Mouse (Mus musculus) embryonic facial prominence, embryonic 14.5 days (tissue): Measurements from ENCODE around the gene Peg3. TPM values are rescaled to one million over a fixed set of nuclear protein-coding genes. Genes with fewer than 3 reads are reported as not detected.

Experiments used
- ATAC-seq: fragments of 200-750 bp; cut with Nextera tagmentation; 2 replicates; pipeline ENCODE4 v1.8.0; 2017; ENCODE audit warnings: low read depth, moderate number of reproducible peaks, moderate TSS enrichment
- DNase-seq: peaks from one replicate; pipeline ENCODE4 v3.0.0-alpha.2; 2015; ENCODE audit warnings: low spot score
- H3K27ac ChIP-seq: fragments of 300-500 bp; sonication (generic); replicated peaks from 2 replicates; pipeline ENCODE4 v1.5.1; 2014; ENCODE audit warnings: low read depth, mild to moderate bottlenecking, low read length, moderate library complexity
- H3K27me3 ChIP-seq: fragments of 300-500 bp; sonication (generic); replicated peaks from 2 replicates; pipeline ENCODE4 v1.6.1; 2014; ENCODE audit warnings: low read length; ENCODE audit not compliant: control insufficient read depth, insufficient read depth
- H3K36me3 ChIP-seq: fragments of 300-500 bp; sonication (generic); 2 replicates; pipeline ENCODE4 v1.6.1; 2014; ENCODE audit warnings: low read length, mixed read lengths; ENCODE audit not compliant: control insufficient read depth, insufficient read depth
- H3K4me1 ChIP-seq: fragments of 300-500 bp; sonication (generic); 2 replicates; pipeline ENCODE4 v1.6.1; 2014; ENCODE audit warnings: antibody characterized with exemption, low read length; ENCODE audit not compliant: control insufficient read depth, insufficient read depth
- H3K4me2 ChIP-seq: fragments of 300-500 bp; sonication (generic); 2 replicates; pipeline ENCODE4 v1.6.1; 2014; ENCODE audit warnings: low read depth, mild to moderate bottlenecking, low read length, moderate library complexity, mixed read lengths
- H3K4me3 ChIP-seq: fragments of 300-500 bp; sonication (generic); 2 replicates; pipeline ENCODE4 v1.5.1; 2014; ENCODE audit warnings: low read depth, mild to moderate bottlenecking, low read length
- H3K9ac ChIP-seq: fragments of 300-500 bp; sonication (generic); 2 replicates; pipeline ENCODE4 v1.6.1; 2014; ENCODE audit warnings: low read depth, mild to moderate bottlenecking, low read length, moderate library complexity, mixed read lengths
- H3K9me3 ChIP-seq: fragments of 300-500 bp; sonication (generic); 2 replicates; pipeline ENCODE4 v1.6.1; 2016; ENCODE audit warnings: low read length; ENCODE audit not compliant: control insufficient read depth
- WGBS: fragments of 180-500 bp; shearing (Covaris S2); extraction: QIAGEN DNeasy Blood & Tissue Kit; methylation state at CpG from one replicate; pipeline ENCODE4 v1.1.7; 2014; 5-methylcytosine and 5-hydroxymethylcytosine counted together
- polyA plus RNA-seq: library from polyadenylated mRNA; unstranded; fragments of >200 nt; fragmentation: Nextera tagmentation; extraction: Ambion mirVana; gene quantifications from 2 replicates; pipeline ENCODE4 v1.2.1, GENCODE M21; 2014

Peg3 gene
- polyA plus RNA-seq, 1 experiment from 2014 or later, result 356 TPM

- no peak for DNase-seq
- no peak overlapping the region for H3K9ac ChIP-seq
- 22% methylated on average over 6 of the region's 6 CpGs for WGBS
- no peak overlapping the region for H3K27ac ChIP-seq
- H3K27me3 ChIP-seq, result no peaks in the 10 kb centered on the region
- no peak overlapping the region for H3K4me3 ChIP-seq
- H3K36me3 ChIP-seq, result no peaks in the 10 kb centered on the region
- no peaks in the 10 kb centered on the region for H3K9me3 ChIP-seq
- no peak overlapping the region for H3K4me2 ChIP-seq
- peaks cover 1% of the 10 kb centered on the region; the same call in 1 of the 2 replicates for H3K4me1 ChIP-seq
- no peak for ATAC-seq
These were observed 29.9 kb upstream of the Peg3 start for GRCm38 (mm10) chr7:6760170-6760569.

DNA sequence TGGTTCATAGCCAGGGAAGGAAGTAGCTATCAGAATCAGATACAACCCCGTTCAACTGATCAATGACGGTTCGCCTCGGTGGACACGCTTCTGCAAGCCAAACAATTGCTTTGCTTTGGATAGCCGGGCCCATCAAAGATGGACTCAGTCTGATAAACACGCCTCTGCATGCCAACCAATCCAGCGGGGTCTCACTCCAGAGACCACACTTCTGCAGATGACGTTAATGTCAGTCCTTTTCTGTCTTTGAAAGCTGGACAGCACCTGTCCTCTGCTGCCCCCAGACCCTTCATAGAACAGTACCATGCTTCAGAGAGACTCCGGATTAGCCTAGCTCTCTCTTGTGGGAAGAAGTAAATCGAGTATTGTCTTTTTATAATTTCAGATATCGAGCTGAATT lies 29.5 kb upstream of the Peg3 start:
- no peak overlapping the region for H3K9ac ChIP-seq
- no peak overlapping the region for H3K27ac ChIP-seq
- no peaks in the 10 kb centered on the region for H3K27me3 ChIP-seq
- DNase-seq (no peak), ATAC-seq (no peak)
- H3K4me1 ChIP-seq, result no peaks in the 10 kb centered on the region
- H3K4me2 ChIP-seq, result no peak overlapping the region
- H3K9me3 ChIP-seq, result no peaks in the 10 kb centered on the region
- no peaks in the 10 kb centered on the region for H3K36me3 ChIP-seq
- H3K4me3 ChIP-seq, result no peak overlapping the region
- WGBS, result 66% methylated on average over 12 of the region's 12 CpGs

- WGBS, result 75% methylated on average over 4 of the region's 4 CpGs
- H3K9me3 ChIP-seq, result no peaks in the 10 kb centered on the region
- H3K4me3 ChIP-seq, result no peak overlapping the region
- H3K36me3 ChIP-seq, result no peaks in the 10 kb centered on the region
- H3K9ac ChIP-seq, result no peak overlapping the region
- no peaks in the 10 kb centered on the region for H3K27me3 ChIP-seq
- DNase-seq (no peak), ATAC-seq (no peak)
- H3K27ac ChIP-seq, result no peak overlapping the region
- peaks cover 5% of the 10 kb centered on the region; the same call in 1 of the 2 replicates for H3K4me1 ChIP-seq
- H3K4me2 ChIP-seq, result no peak overlapping the region
These were observed 26.6 kb upstream of the Peg3 start for GRCm38 (mm10) chr7:6756777-6757291.

DNA sequence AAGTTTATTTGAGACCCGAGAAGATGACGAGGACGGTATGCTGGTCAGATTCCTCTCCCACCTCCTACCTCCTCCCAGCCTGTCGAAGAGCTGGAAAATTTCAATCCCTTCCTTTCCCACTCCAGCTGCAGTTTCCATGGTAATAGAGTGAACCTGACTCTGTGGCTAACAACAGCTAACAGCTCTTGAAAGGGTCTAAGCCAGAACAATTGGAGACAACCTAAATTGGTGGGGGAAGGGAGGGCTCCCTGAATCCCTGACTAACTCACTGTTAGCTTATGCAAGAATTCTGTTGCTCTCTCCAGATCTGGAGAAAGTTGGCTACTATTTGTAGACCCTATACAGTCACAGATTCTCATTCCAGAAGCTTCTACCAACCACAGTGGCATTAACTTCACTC lies 23.2 kb upstream of the Peg3 start:
- no peaks in the 10 kb centered on the region for H3K36me3 ChIP-seq
- H3K4me3 ChIP-seq, result no peak overlapping the region
- H3K27me3 ChIP-seq, result no peaks in the 10 kb centered on the region
- H3K27ac ChIP-seq, result peak overlapping the region; percentile 76; the same call in 1 of the 2 replicates
- 28% methylated on average over 4 of the region's 4 CpGs for WGBS
- H3K4me2 ChIP-seq, result no peak overlapping the region
- no peaks in the 10 kb centered on the region for H3K9me3 ChIP-seq
- no peak overlapping the region for H3K9ac ChIP-seq
- H3K4me1 ChIP-seq, result peaks cover 9% of the 10 kb centered on the region; the same call in 1 of the 2 replicates
- ATAC-seq (peak; percentile 84), DNase-seq (peak; percentile 77)

GRCm38 (mm10) chr7:6749196-6749595 lies 19.0 kb upstream of the Peg3 start:
- H3K4me1 ChIP-seq, result peaks cover 9% of the 10 kb centered on the region; the same call in 1 of the 2 replicates
- no peaks in the 10 kb centered on the region for H3K9me3 ChIP-seq
- H3K36me3 ChIP-seq, result no peaks in the 10 kb centered on the region
- DNase-seq (peak; percentile 59), ATAC-seq (no peak; the same call in 1 of the 2 replicates)
- no peak overlapping the region for H3K4me2 ChIP-seq
- H3K27me3 ChIP-seq, result no peaks in the 10 kb centered on the region
- no peak overlapping the region for H3K9ac ChIP-seq
- H3K4me3 ChIP-seq, result no peak overlapping the region
- H3K27ac ChIP-seq, result peak overlapping the region; percentile 28; the same call in 1 of the 2 replicates
- 56% methylated on average over 7 of the region's 7 CpGs for WGBS

- peak; percentile 73; the same call in 1 of the 2 replicates for ATAC-seq
- H3K9ac ChIP-seq, result no peak overlapping the region
- H3K4me1 ChIP-seq, result no peaks in the 10 kb centered on the region
- no peaks in the 10 kb centered on the region for H3K36me3 ChIP-seq
- no peak overlapping the region for H3K4me3 ChIP-seq
- no peaks in the 10 kb centered on the region for H3K27me3 ChIP-seq
- no peaks in the 10 kb centered on the region for H3K9me3 ChIP-seq
- peak; percentile 85 for DNase-seq
- 51% methylated on average over 10 of the region's 10 CpGs for WGBS
- H3K4me2 ChIP-seq, result no peak overlapping the region
- peak overlapping the region; percentile 36; the same call in 1 of the 2 replicates for H3K27ac ChIP-seq
These were observed 14.2 kb upstream of the Peg3 start for GRCm38 (mm10) chr7:6744281-6744904.

DNA sequence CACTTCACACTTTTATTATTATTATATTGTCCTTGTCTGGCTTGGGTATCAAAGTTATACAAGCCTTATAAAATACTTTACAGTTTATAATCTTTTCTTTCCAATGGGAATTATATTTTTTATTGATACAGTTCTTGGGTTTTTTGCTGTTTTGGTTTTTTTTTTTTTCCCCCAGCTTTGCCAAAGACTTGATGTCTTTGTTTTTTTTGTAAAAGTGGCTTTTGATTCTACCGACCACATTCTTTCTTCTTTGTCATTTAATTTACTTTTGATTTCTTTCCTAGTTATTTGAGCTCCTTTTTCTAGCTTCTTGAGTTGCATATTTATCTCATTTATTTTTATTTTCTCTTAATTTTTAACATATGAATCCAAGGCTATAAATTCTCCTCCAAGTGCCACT lies 5.8 kb upstream of the Peg3 start:
- Histone ChIP-seq H3K36me3 (no peaks in the 10 kb centered on the region), H3K9ac (no peak overlapping the region), H3K4me2 (no peak overlapping the region), H3K9me3 (peaks cover under 1% of the 10 kb centered on the region; the same call in 1 of the 2 replicates), H3K4me1 (no peaks in the 10 kb centered on the region), H3K27ac (no peak overlapping the region; the same call in none of the 2 replicates), H3K4me3 (no peak overlapping the region), H3K27me3 (no peaks in the 10 kb centered on the region)
- 49% methylated on average over 1 of the region's 1 CpGs for WGBS
- no peak for DNase-seq
- ATAC-seq, result no peak

DNA sequence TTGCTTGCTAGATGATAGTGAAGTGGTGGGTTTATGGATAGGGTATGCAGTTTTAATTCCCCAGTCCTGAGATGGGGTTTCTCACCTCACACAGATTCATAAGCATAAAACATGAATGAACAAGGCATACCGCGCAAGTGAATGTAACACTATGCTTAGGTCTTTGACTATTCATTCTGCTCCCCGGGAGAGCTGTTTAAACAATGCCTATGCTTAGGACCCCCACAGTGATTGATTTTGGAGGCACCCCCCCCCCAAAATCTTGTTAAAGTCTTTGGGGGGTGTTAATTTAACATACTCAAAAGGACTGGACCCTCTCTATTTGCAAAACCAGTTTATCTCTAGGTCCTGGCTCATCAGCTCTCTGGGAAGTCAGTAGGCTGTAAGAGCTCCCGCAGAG lies 1.7 kb upstream of the Peg3 start:
- H3K4me3 ChIP-seq, result peak overlapping the region; percentile 63
- H3K4me1 ChIP-seq, result no peaks in the 10 kb centered on the region
- ATAC-seq (no peak), DNase-seq (peak; percentile 24)
- peak overlapping the region; percentile 89 for H3K27ac ChIP-seq
- H3K9ac ChIP-seq, result peak overlapping the region; percentile 58
- 47% methylated on average over 4 of the region's 4 CpGs for WGBS
- H3K36me3 ChIP-seq, result no peaks in the 10 kb centered on the region
- peak overlapping the region; percentile 56 for H3K4me2 ChIP-seq
- H3K27me3 ChIP-seq, result no peaks in the 10 kb centered on the region
- peaks cover 42% of the 10 kb centered on the region for H3K9me3 ChIP-seq

GRCm38 (mm10) chr7:6731373-6731772 lies 1.1 kb upstream of the Peg3 start:
- DNase-seq (no peak), ATAC-seq (no peak)
- Histone ChIP-seq H3K27me3 (no peaks in the 10 kb centered on the region), H3K4me3 (peak overlapping the region; percentile 63), H3K4me2 (peak overlapping the region; percentile 56), H3K9me3 (peaks cover 44% of the 10 kb centered on the region), H3K27ac (peak overlapping the region; percentile 89), H3K36me3 (peaks cover under 1% of the 10 kb centered on the region; the same call in 1 of the 2 replicates), H3K4me1 (no peaks in the 10 kb centered on the region), H3K9ac (peak overlapping the region; percentile 58)
- WGBS, result 48% methylated on average over 3 of the region's 3 CpGs
